Mouse (Mus musculus): ENCODE data around the gene Nfkb2.
A peak's percentile ranks its signal among the peaks of the same experiment; 100 is the strongest.

Gene Nfkb2

DNA sequence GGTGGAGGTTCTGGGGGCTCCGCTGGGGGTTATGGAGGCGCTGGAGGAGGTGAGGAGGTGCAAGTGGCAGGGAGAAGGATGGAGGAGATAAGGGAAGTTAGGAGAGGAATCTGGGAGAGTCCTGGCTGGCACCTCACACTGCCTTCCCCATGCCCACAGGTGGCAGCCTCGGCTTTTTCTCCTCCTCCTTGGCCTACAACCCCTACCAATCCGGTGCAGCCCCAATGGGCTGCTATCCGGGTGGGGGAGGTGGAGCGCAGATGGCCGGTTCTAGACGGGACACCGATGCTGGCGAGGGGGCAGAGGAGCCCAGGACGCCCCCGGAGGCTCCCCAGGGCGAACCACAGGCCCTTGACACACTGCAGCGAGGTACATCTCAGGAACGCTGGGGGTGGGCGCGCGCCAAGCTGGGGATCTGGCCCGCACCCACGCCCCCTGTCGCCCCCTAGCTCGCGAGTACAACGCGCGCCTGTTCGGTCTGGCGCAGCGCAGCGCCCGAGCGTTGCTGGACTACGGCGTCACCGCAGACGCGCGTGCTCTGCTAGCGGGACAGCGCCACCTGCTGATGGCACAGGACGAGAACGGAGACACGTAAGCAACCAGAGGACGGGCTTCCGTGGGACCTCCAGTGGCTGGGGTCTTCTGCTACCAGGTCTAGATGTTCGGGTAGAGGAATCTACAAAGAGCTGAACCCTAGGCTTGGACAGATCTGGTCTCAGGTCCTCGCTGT, 4.8 kb downstream of the Nfkb2 start:
- peak; percentile 94 for DNase-seq (ENCODE audit: low spot score)

- DNase-seq (ENCODE audit: low spot score) = no peak
These were observed 5.7 kb downstream of the Nfkb2 start for GRCm38 (mm10) chr19:46309651-46310305.

GRCm38 (mm10) chr19:46310312-46310865, 6.3 kb downstream of the Nfkb2 start:
- no peak for DNase-seq (ENCODE audit: low spot score)

- DNase-seq (ENCODE audit: low spot score) = no peak
These were observed 7.2 kb downstream of the Nfkb2 start for GRCm38 (mm10) chr19:46311341-46311740.

GRCm38 (mm10) chr19:46312566-46312965, 8.4 kb downstream of the Nfkb2 start:
- DNase-seq (ENCODE audit: low spot score) = no peak

- DNase-seq (ENCODE audit: low spot score) = no peak
These were observed 9.0 kb downstream of the Nfkb2 start for GRCm38 (mm10) chr19:46313116-46313515.

- DNase-seq (ENCODE audit: low spot score) = no peak
These were observed 9.5 kb downstream of the Nfkb2 start for GRCm38 (mm10) chr19:46313591-46313990.

DNA sequence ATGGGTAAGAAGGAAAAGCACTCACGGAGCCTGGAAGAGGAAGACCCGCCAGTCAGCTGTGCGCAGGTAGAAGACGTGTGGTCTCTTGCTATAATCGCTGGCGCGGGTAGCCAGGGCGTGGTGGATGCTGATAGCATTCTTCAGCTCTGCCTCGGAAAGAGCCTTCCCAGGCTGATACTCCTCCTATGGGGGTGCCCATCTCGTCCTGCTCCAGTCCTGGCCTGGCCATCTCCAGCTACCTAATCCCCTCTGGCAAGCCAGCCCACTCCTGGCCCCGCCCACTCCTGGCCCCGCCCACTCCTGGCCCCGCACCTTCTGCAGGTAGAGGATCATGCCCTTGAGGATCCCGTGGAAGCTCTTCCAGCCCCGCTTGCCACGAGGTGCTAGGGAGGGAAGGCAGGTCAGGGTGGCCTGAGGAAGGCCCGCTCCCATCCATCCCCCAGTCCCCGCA, 10.1 kb downstream of the Nfkb2 start:
- no peak for DNase-seq (ENCODE audit: low spot score)

DNA sequence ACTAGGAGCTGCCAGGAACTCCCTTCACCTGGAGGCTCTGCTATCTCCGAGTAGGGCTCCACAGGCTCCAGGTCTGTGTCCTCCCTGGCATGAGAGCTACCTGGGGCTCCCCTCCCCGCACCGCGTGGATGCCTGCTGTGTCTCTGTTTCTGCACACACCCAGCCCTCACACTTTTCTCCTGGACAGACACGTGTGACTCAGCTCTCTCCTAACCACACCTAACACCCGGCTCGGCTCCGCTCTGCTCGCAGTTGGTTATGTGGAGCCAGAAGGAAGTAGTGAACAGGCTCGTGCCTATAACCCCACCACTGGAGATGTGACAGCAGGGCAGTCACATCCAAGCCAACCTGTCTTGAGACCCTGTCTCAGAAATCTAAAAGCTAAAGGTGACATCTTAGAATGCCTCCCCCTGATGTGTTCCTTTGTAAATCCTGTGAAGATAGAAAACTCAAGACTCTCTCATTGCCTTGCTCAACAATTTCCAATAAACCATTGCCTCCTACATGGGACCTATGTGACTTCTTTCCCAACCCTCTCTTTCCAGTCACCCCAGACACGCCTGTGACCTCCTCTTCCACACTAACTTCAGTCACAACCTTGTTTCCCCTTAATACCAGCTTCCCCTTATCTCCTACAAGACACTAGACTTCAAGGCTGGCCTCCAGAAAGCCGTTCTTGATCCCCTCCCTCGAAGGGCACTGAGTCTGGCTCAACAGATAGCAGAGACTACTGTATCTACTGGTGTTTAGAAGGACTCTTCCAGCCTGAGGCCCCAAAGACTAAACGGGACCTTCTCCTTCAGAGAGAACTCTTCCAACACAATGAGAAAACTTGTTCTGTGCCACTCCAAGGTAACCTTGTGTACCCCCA, 11.0 kb downstream of the Nfkb2 start:
- DNase-seq (ENCODE audit: low spot score) = no peak

DNA sequence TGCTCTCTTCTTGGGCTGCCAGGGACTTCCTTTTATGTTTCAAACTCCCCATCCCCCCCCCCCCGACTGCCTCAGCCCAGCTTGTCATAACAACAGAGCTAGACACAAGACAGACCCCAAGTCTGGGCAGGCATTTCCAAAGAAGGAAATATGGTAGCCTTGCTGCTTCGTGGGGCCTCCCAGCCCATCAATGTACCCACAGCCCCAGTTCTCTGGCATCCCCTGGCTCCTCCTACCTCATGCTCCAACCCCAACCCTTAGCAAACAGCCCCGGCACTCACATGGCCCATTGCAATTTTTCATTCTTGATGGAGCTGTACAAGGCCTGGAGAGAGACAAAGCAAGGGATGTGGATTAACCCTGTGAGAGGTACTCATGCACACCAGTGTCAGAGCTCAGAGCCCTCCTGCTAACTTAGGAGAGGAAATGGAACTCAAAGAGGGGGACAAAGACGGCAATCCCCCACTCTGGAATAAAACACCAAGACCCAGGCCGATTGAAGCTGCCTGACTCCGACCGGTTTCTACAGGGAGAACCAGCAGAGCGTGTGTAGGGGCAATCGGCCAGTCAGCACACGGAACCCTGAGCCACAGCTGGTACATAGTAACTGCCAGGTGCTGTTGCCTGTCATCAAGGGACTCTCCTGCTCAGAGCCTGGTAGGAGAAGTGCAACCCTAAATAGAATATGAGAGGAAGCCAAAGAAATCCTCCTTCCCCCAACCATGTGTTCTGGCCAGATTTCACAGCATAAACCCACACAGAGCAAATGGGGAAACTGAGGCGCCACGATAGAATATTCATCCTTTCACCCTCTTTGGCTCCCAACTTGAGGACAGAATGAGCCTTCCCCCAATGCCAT, 11.9 kb downstream of the Nfkb2 start:
- DNase-seq (ENCODE audit: low spot score) = no peak

DNA sequence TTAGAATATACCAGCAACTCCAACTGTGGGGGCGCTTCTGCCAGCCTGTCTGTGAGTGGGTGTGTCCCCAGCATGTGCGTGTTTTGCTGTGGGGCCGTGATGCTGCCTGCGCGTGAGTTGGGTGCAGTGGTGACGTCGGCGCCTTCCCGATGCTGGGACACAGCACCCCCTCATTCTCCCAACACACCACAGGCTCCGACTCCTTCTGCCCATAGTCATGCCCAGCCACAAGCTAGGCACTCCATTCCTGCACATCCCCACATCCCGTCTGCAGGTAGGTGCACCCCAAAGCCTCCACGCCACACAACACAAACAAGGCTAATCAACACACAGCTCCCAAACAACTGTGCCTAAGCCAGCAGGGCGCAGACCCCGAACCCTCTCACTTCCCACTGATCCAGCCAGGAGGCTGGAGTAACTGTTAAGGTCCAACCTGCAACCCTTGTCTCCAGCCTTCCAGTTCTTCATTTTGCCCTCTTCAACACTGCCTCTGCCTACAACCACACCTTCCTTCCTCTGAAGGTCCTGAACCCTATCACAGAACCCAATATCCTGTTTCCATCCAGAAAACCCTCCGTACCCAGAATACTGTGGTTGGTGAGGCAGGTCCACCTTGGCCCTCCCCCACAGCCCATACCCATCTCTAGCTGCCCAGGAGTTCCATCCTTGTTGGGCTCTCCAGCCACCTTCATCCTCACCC, 12.9 kb downstream of the Nfkb2 start:
- no peak for DNase-seq (ENCODE audit: low spot score)

DNA sequence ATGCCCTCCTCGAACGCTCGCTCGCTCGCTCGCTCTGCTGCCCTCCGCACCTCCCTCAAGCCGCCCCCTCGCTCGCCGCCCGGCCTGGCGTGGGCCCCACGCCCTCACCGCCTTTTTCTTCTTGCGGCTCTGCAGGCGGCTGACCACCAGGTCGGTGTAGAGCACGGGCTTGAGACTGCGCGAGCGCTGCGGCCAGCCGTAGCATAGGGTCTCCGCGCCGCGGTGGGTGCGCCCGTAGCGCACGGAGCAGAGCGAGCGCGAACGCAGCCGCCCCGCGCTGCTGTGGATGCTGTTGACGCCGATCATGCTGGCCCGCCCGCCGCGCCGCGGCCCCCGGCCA, 13.4 kb downstream of the Nfkb2 start:
- no peak for DNase-seq (ENCODE audit: low spot score)

GRCm38 (mm10) chr19:46318031-46318471, 13.9 kb downstream of the Nfkb2 start:
- no peak for DNase-seq (ENCODE audit: low spot score)

DNA sequence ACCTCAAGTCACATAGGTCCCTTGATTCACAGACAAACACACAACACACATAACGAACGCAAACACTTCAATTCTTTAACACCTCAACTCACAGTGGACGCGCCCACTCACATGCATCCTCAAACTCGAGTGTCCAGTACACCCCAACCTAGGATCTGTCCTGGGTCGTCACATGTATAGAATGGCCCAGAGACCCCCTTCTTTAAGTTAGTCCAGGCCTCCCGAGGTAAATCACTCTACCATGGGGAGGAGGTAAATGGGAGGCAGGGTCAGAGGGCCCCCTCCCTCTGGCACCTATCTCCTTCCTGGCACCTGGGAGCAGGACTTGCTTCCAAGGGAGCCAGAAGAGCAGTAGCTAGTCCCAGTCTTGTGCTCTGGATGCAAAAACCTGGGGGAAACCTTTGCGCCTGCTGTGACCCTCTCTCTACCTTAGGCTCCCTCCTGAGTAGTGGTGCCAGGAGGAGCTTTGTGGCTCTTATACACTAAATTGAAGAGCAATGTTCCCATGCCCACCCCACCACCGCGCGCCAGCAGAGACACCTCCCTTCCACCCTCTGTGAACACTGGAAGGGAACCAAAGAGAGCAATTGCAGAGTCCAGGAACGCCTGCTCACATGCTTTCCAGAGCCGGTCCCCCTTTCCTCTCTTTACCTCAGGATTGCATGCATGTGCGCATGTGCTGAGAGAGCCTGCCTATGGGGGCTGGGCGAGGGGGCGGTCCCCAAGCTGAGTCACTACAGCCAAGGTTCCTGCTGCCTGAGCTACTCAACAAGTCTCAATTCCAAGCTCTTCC, 14.7 kb downstream of the Nfkb2 start:
- DNase-seq (ENCODE audit: low spot score) = peak; percentile 73

- no peak for DNase-seq (ENCODE audit: low spot score)
These were observed 16.1 kb downstream of the Nfkb2 start for GRCm38 (mm10) chr19:46320076-46320785.

DNA sequence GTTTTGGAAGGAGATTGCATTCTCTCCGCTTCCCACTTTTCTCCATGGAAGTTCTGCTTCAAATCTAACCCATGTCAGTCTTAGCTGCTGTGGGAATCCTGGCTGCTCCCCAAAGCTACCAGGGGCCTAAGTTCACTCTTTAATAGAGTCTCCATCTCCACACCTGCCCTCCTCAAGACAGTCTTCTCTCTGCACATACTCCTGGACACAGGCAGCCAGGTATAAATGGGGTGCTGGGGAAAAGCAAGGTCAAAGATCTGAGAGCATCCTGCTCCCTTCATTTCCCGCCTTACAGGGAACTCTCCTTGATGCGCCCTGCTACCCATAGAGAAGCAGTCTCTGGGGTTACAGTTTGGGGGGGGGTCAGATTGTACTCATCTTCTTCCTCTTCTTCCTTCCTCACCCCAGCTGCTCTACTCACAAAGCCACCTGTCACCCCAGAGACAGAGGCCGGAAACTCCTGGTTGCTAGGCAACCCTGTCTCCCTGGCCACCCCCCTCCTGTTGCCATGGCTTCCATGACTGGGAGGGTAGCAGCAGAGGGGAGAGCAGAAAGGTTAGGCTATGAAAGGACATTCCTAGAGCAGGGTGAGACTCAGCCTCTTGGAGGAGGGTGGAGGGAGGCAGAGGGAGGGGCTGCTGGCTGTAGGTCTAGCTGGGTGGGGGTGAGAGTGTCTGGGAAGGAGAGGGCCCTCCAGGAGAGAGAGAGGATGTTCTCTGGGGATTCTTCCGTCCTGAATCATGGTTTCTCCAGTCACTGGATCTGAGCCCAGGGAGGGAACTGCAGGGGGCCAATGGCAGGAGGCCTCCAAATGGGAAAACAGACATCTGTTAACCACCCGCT, 17.2 kb downstream of the Nfkb2 start:
- DNase-seq (ENCODE audit: low spot score) = peak; percentile 62

- no peak for DNase-seq (ENCODE audit: low spot score)
These were observed 18.2 kb downstream of the Nfkb2 start for GRCm38 (mm10) chr19:46322144-46322995.
